Mouse (Mus musculus) retina, postnatal 7 days (tissue): Measurements from ENCODE around the gene Olfr518.

Experiments
- DNase-seq: peaks from one replicate; pipeline ENCODE4 v3.0.0-alpha.2; 2012; ENCODE audit warnings: low read depth, low spot score

The Olfr518 gene

GRCm38 (mm10) chr7:108884906-108885305 is at the start of gene Olfr518:
Olfr518 (minus strand) TSS chr7:108885006.
- no peak for DNase-seq

GRCm38 (mm10) chr7:108933794-108934731 is 49.3 kb upstream of the Olfr518 start, which contains the start of gene Eif3f:
Eif3f (plus strand) TSS chr7:108934417.
- peak; percentile 96 for DNase-seq

GRCm38 (mm10) chr7:108929726-108930393 is 45.1 kb upstream of the Olfr518 start, which contains the start of gene Nlrp10:
Nlrp10 (minus strand) TSS chr7:108930178.
- no peak for DNase-seq

- DNase-seq = no peak
Measured at GRCm38 (mm10) chr7:108928280-108929188, 43.7 kb upstream of the Olfr518 start.

- DNase-seq = no peak
Measured at GRCm38 (mm10) chr7:108927043-108927442, 42.2 kb upstream of the Olfr518 start.

- no peak for DNase-seq
Measured at GRCm38 (mm10) chr7:108903969-108904368, 19.2 kb upstream of the Olfr518 start.

GRCm38 (mm10) chr7:108894320-108894719 is 9.5 kb upstream of the Olfr518 start, which contains the start of gene Olfr519:
Olfr519 (minus strand) TSS chr7:108894420.
- no peak for DNase-seq

- no peak for DNase-seq
Measured at GRCm38 (mm10) chr7:108872279-108872678, 12.5 kb downstream of the Olfr518 start, which contains the start of gene Olfr517. Olfr517 (minus strand) TSS chr7:108872379.

- no peak for DNase-seq
Measured at GRCm38 (mm10) chr7:108850429-108850828, 34.4 kb downstream of the Olfr518 start, which contains the start of gene Olfr516. Olfr516 (minus strand) TSS chr7:108850529.
